ENCODE assay signal across 33 mouse cellular contexts in the genomic region with DNA sequence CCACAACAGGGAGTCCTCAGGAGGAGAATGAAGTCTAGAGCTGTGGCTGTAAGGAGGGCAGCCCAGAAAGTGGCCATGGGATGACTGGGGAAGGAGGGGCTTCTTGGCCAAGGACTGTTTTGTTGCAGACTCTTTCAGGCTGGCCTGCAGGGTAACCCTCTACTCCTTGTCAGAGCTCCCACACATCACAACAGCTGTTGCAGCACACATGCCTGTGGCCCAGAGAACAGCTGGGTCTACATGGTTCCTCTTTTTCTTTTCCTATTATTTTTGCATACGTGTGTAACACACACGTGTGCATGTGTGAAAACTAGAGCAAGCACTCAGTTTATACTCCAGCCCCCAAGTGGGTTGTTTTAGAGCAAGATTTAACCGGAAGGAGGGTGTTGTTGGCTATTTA. TPM values are rescaled to one million over a fixed set of nuclear protein-coding genes. Genes with fewer than 3 reads are reported as not detected.
DNase-seq lines count a peak whose midpoint lies in the region; ATAC-seq and TF ChIP-seq lines count a peak whose summit lies in the region.
"Had no signal": no experiment of that assay in that cellular context is flagged by ENCODE, and none has a peak within 500 bp of the region (broad histone marks: within the 10 kb centered on the region; RNA-seq: fewer than 3 reads in every experiment).

No protein-coding gene starts in this region.

- ATAC-seq in megakaryocyte progenitor cell, adult 5-6 weeks (replicated peaks; ENCODE audit: poor library complexity) = peak; percentile 32
- ATAC-seq: activated CD4-positive, CD25-positive, alpha-beta regulatory T cell, adult 4 months; CD4-positive, CD25-positive, alpha-beta regulatory T cell, adult 4 months; forebrain, embryonic 14.5 days; inflammation-experienced regulatory T-cells, adult 6 months; midbrain, embryonic 13.5 days had no signal

- H3K27ac ChIP-seq in heart, embryonic 10.5 days = no peak overlapping the region
- peak overlapping the region; percentile 61; the same call in 1 of the 2 replicates for H3K27ac ChIP-seq in bone marrow, adult 2 months (ENCODE audit: control insufficient read depth, insufficient read depth, low read depth, low read length, poor library complexity)
- H3K27ac ChIP-seq: embryonic facial prominence, embryonic 12.5 days; hindbrain, embryonic 10.5 days; hindbrain, embryonic 15.5 days; kidney, embryonic 15.5 days; limb, embryonic 15.5 days; liver, embryonic 14.5 days; midbrain, embryonic 13.5 days; stomach, embryonic 15.5 days had no signal

- TF ChIP-seq CTCF in bone marrow, adult 2 months (IDR thresholded peaks at IDR 0.05; ENCODE audit: control insufficient read depth, insufficient read depth, low read length) = no peak

- H3K36me3 ChIP-seq in heart, embryonic 10.5 days = peaks cover 13% of the 10 kb centered on the region

- TF ChIP-seq POLR2A in bone marrow, adult 2 months (IDR thresholded peaks at IDR 0.05; ENCODE audit: borderline replicate concordance, control insufficient read depth, low read depth, low read length) = no peak

- peaks cover 25% of the 10 kb centered on the region for H3K4me1 ChIP-seq in heart, embryonic 10.5 days
- peaks cover 1% of the 10 kb centered on the region for H3K4me1 ChIP-seq in bone marrow, adult 2 months (ENCODE audit: control insufficient read depth, insufficient read depth, low read length)

- no peaks in the 10 kb centered on the region for H3K9me3 ChIP-seq in heart, embryonic 10.5 days
- H3K9me3 ChIP-seq: embryonic facial prominence, embryonic 12.5 days; hindbrain, embryonic 10.5 days; hindbrain, embryonic 15.5 days; kidney, embryonic 15.5 days; limb, embryonic 15.5 days; midbrain, embryonic 13.5 days; stomach, embryonic 15.5 days had no signal

- intact Hi-C loops in left cerebral cortex, postnatal 36 days (cut with DNase I) = no loop called here

- peak; percentile 89 for DNase-seq in heart, adult 11 months
- no peak for DNase-seq in heart, embryonic 10.5 days (ENCODE audit: low spot score)
- peak; percentile 28 for DNase-seq in 416B (ENCODE audit: low read depth)
- DNase-seq in cerebellum, adult 18-20 months = no peak
- no peak for DNase-seq in left cerebral cortex, postnatal 36 days (ENCODE audit: low spot score in 2 of 2)
- no peak for DNase-seq in gastrocnemius, postnatal 4 days (ENCODE audit: low spot score in 2 of 2)
- DNase-seq: adrenal gland, adult 8-10 months; cerebellum, adult 8-10 months; cerebellum, postnatal 36 days; embryo, embryonic 11 days; gastrocnemius, postnatal 25 days; heart, postnatal 14 days; kidney, adult 11 months; kidney, postnatal 25 days; left cerebral cortex, postnatal 4 days; lung, embryonic 14.5 days; right cerebral cortex, postnatal 25 days; spleen, adult 18-20 months had no signal

- WGBS in heart, embryonic 10.5 days = 90% methylated on average over 3 of the region's 3 CpGs
- 35% methylated on average over 3 of the region's 3 CpGs for WGBS in bone marrow, adult 2 months

- H3K4me3 ChIP-seq in heart, embryonic 10.5 days = no peak overlapping the region
- no peak overlapping the region for H3K4me3 ChIP-seq in bone marrow, adult 2 months (replicated peaks; ENCODE audit: control insufficient read depth, low read depth, low read length)
- H3K4me3 ChIP-seq: embryonic facial prominence, embryonic 12.5 days; hindbrain, embryonic 10.5 days; hindbrain, embryonic 15.5 days; kidney, embryonic 15.5 days; limb, embryonic 15.5 days; midbrain, embryonic 13.5 days; stomach, embryonic 15.5 days had no signal

- H3K27me3 ChIP-seq in heart, embryonic 10.5 days (ENCODE audit: insufficient read depth, poor library complexity, severe bottlenecking) = peaks cover 5% of the 10 kb centered on the region; the same call in 1 of the 2 replicates
- H3K27me3 ChIP-seq: embryonic facial prominence, embryonic 12.5 days; hindbrain, embryonic 15.5 days; kidney, embryonic 15.5 days; limb, embryonic 15.5 days; midbrain, embryonic 13.5 days; stomach, embryonic 15.5 days had no signal

RNA-seq across cellular contexts. Expression of a gene that starts 0.9 kb away (rescaled TPM):
- polyA plus RNA-seq in heart, embryonic 10.5 days (2016; fragmentation: Nextera tagmentation; extraction: Ambion mirVana) = 86.3 and 87.4 TPM in 2 replicates
- 15.3 and 29.1 TPM in 2 replicates for polyA plus RNA-seq in bone marrow, adult 2 months (2011; ENCODE audit: insufficient read depth, insufficient read length, low replicate concordance, missing spikeins)
- total RNA-seq in megakaryocyte progenitor cell, adult 5-6 weeks (2015) = 18.2 and 23.9 TPM in 2 replicates
- total RNA-seq in megakaryocyte progenitor cell, adult 5-6 weeks (2017) = 20.9 and 38.4 TPM in 2 replicates
- total RNA-seq in left cerebral cortex, postnatal 36 days (2021) = 10 to 100 TPM; 51.9 to 79.5 TPM
- 10 to 100 TPM; 56.9 to 58.3 TPM for total RNA-seq in gastrocnemius, postnatal 4 days (2021)

RNA-seq across cellular contexts. Expression of a gene that starts 21.6 kb away (rescaled TPM):
- 12.3 and 17.4 TPM in 2 replicates for polyA plus RNA-seq in heart, embryonic 10.5 days (2016; fragmentation: Nextera tagmentation; extraction: Ambion mirVana)
- polyA plus RNA-seq in bone marrow, adult 2 months (2011; ENCODE audit: insufficient read depth, insufficient read length, low replicate concordance, missing spikeins) = 5.4 and 6.2 TPM in 2 replicates
- 12.4 and 13.8 TPM in 2 replicates for total RNA-seq in megakaryocyte progenitor cell, adult 5-6 weeks (2015)
- 7.7 and 8.4 TPM in 2 replicates for total RNA-seq in megakaryocyte progenitor cell, adult 5-6 weeks (2017)
- 10 to 100 TPM; 13.5 to 20.2 TPM for total RNA-seq in left cerebral cortex, postnatal 36 days (2021)
- total RNA-seq in gastrocnemius, postnatal 4 days (2021) = 10 to 100 TPM in 1 of 2 experiments, 1 to 10 TPM in 1; 8.3 to 10.0 TPM

RNA-seq across cellular contexts. Expression of a gene that starts 40.7 kb away (rescaled TPM):
- polyA plus RNA-seq in heart, embryonic 10.5 days (2016; fragmentation: Nextera tagmentation; extraction: Ambion mirVana) = 432 and 455 TPM in 2 replicates
- 147 and 148 TPM in 2 replicates for polyA plus RNA-seq in bone marrow, adult 2 months (2011; ENCODE audit: insufficient read depth, insufficient read length, low replicate concordance, missing spikeins)
- total RNA-seq in megakaryocyte progenitor cell, adult 5-6 weeks (2015) = 439 and 494 TPM in 2 replicates
- 259 and 297 TPM in 2 replicates for total RNA-seq in megakaryocyte progenitor cell, adult 5-6 weeks (2017)
- 10 to 100 TPM; 82.6 to 97.0 TPM for total RNA-seq in left cerebral cortex, postnatal 36 days (2021)
- total RNA-seq in gastrocnemius, postnatal 4 days (2021) = 100 to 1,000 TPM; 171 to 194 TPM

RNA-seq across cellular contexts. Expression of a gene that starts 46.3 kb away (rescaled TPM):
- 166 and 172 TPM in 2 replicates for polyA plus RNA-seq in heart, embryonic 10.5 days (2016; fragmentation: Nextera tagmentation; extraction: Ambion mirVana)
- 9.3 and 17.6 TPM in 2 replicates for polyA plus RNA-seq in bone marrow, adult 2 months (2011; ENCODE audit: insufficient read depth, insufficient read length, low replicate concordance, missing spikeins)
- total RNA-seq in megakaryocyte progenitor cell, adult 5-6 weeks (2015) = 49.7 and 64.5 TPM in 2 replicates
- total RNA-seq in megakaryocyte progenitor cell, adult 5-6 weeks (2017) = 98.6 and 99.3 TPM in 2 replicates
- 1 to 10 TPM; 1.7 to 5.1 TPM for total RNA-seq in left cerebral cortex, postnatal 36 days (2021)
- total RNA-seq in gastrocnemius, postnatal 4 days (2021) = 100 to 1,000 TPM in 1 of 2 experiments, 10 to 100 TPM in 1; 86.8 to 104 TPM

RNA-seq across cellular contexts. Expression of a gene that starts 52.4 kb away (rescaled TPM):
- 16.3 and 16.6 TPM in 2 replicates for polyA plus RNA-seq in heart, embryonic 10.5 days (2016; fragmentation: Nextera tagmentation; extraction: Ambion mirVana)
- 1.3 and 2.4 TPM in 2 replicates for polyA plus RNA-seq in bone marrow, adult 2 months (2011; ENCODE audit: insufficient read depth, insufficient read length, low replicate concordance, missing spikeins)
- total RNA-seq in megakaryocyte progenitor cell, adult 5-6 weeks (2015) = 0.27 TPM in 1 of 2 replicates, not detected in the other
- not detected in 2 replicates for total RNA-seq in megakaryocyte progenitor cell, adult 5-6 weeks (2017)
- 100 to 1,000 TPM; 223 to 238 TPM for total RNA-seq in left cerebral cortex, postnatal 36 days (2021)
- 10 to 100 TPM; 60.9 to 65.0 TPM for total RNA-seq in gastrocnemius, postnatal 4 days (2021)
- total RNA-seq: megakaryocyte-erythroid progenitor cell, adult 5-6 weeks had no signal

Comparison
In these comparisons a context has a peak if more than half of its experiments do, and no peak if none do; other contexts are left out.
1. DNase-seq: peak in heart, adult 11 months (single experiment) and 416B (single experiment); none in heart, embryonic 10.5 days (single experiment), cerebellum, adult 18-20 months (0 of 2), left cerebral cortex, postnatal 36 days (0 of 2) and gastrocnemius, postnatal 4 days (0 of 2).